Mouse (Mus musculus): ENCODE measurements around the gene Prkcz. TPM values are rescaled to one million over a fixed set of nuclear protein-coding genes. Genes with fewer than 3 reads are reported as not detected.
A peak's percentile ranks its signal among the peaks of the same experiment; 100 is the strongest.

Gene Prkcz
- polyA plus RNA-seq (2015; fragmentation: Nextera tagmentation; extraction: Ambion mirVana): 7.3 and 9.9 TPM in 2 replicates

- peak; percentile 80 for DNase-seq (ENCODE audit: low spot score)
These were observed at the start of gene Prkcz for GRCm38 (mm10) chr4:155361303-155361791. Gene Prkcz, minus strand, starts transcription at chr4:155361361.

- DNase-seq (ENCODE audit: low spot score): peak; percentile 88
These were observed 48.1 kb upstream of the Prkcz start, which contains the start of gene Cfap74 for GRCm38 (mm10) chr4:155409058-155409776. Gene Cfap74, plus strand, starts transcription at chr4:155409190.

- DNase-seq (ENCODE audit: low spot score): no peak
These were observed 47.5 kb upstream of the Prkcz start for GRCm38 (mm10) chr4:155408695-155409057.

GRCm38 (mm10) chr4:155402489-155402888 is 41.3 kb upstream of the Prkcz start:
- DNase-seq (ENCODE audit: low spot score): no peak

GRCm38 (mm10) chr4:155401121-155401520 is 40.0 kb upstream of the Prkcz start:
- no peak for DNase-seq (ENCODE audit: low spot score)

- no peak for DNase-seq (ENCODE audit: low spot score)
These were observed 37.0 kb upstream of the Prkcz start for GRCm38 (mm10) chr4:155398222-155398540.

GRCm38 (mm10) chr4:155397511-155398221 is 36.5 kb upstream of the Prkcz start, which contains the start of gene Gabrd:
Gene Gabrd, minus strand, starts transcription at chr4:155398112.
- DNase-seq (ENCODE audit: low spot score): peak; percentile 34

GRCm38 (mm10) chr4:155396751-155397150 is 35.6 kb upstream of the Prkcz start:
- no peak for DNase-seq (ENCODE audit: low spot score)

- no peak for DNase-seq (ENCODE audit: low spot score)
These were observed 34.3 kb upstream of the Prkcz start for GRCm38 (mm10) chr4:155395471-155395870.

- no peak for DNase-seq (ENCODE audit: low spot score)
These were observed 26.0 kb upstream of the Prkcz start for GRCm38 (mm10) chr4:155387166-155387565.

GRCm38 (mm10) chr4:155383326-155383725 is 22.2 kb upstream of the Prkcz start:
- DNase-seq (ENCODE audit: low spot score): no peak

- no peak for DNase-seq (ENCODE audit: low spot score)
These were observed 21.6 kb upstream of the Prkcz start for GRCm38 (mm10) chr4:155382752-155383151.

GRCm38 (mm10) chr4:155381974-155382373 is 20.8 kb upstream of the Prkcz start:
- no peak for DNase-seq (ENCODE audit: low spot score)

- no peak for DNase-seq (ENCODE audit: low spot score)
These were observed 10.9 kb upstream of the Prkcz start for GRCm38 (mm10) chr4:155371797-155372735.

GRCm38 (mm10) chr4:155370737-155371715 is 9.9 kb upstream of the Prkcz start:
- DNase-seq (ENCODE audit: low spot score): no peak

- DNase-seq (ENCODE audit: low spot score): peak; percentile 71
These were observed 7.5 kb upstream of the Prkcz start for GRCm38 (mm10) chr4:155368684-155369083.

GRCm38 (mm10) chr4:155367739-155368138 is 6.6 kb upstream of the Prkcz start:
- no peak for DNase-seq (ENCODE audit: low spot score)

GRCm38 (mm10) chr4:155366784-155367183 is 5.6 kb upstream of the Prkcz start:
- DNase-seq (ENCODE audit: low spot score): no peak

GRCm38 (mm10) chr4:155362443-155362842 is 1.3 kb upstream of the Prkcz start:
- no peak for DNase-seq (ENCODE audit: low spot score)

- DNase-seq (ENCODE audit: low spot score): peak; percentile 30
These were observed 305 bp downstream of the Prkcz start for GRCm38 (mm10) chr4:155360856-155361255.

All from thymus, postnatal 0 days (tissue).